Mouse (Mus musculus): ENCODE measurements around the gene Lrrc8b. TPM values are rescaled to one million over a fixed set of nuclear protein-coding genes. Genes with fewer than 3 reads are reported as not detected.
A peak's percentile ranks its signal among the peaks of the same experiment; 100 is the strongest.

Gene Lrrc8b
- total RNA-seq, 4 experiments from 2014 or later = 87.6 to 107 (median 90.0) TPM

- no peak for DNase-seq
Measured at GRCm38 (mm10) chr5:105425587-105425986, 10.0 kb downstream of the Lrrc8b start.

GRCm38 (mm10) chr5:105427326-105427725 is 11.8 kb downstream of the Lrrc8b start:
- DNase-seq = no peak

GRCm38 (mm10) chr5:105428265-105428974 is 12.8 kb downstream of the Lrrc8b start:
- peak; percentile 91 for DNase-seq

- no peak for DNase-seq
Measured at GRCm38 (mm10) chr5:105430148-105430547, 14.6 kb downstream of the Lrrc8b start.

- DNase-seq = no peak
Measured at GRCm38 (mm10) chr5:105439608-105440007, 24.0 kb downstream of the Lrrc8b start.

GRCm38 (mm10) chr5:105440992-105441535 is 25.5 kb downstream of the Lrrc8b start:
- DNase-seq = no peak

GRCm38 (mm10) chr5:105442212-105443000 is 26.8 kb downstream of the Lrrc8b start:
- no peak for DNase-seq

GRCm38 (mm10) chr5:105443057-105443815 is 27.7 kb downstream of the Lrrc8b start:
- DNase-seq = no peak

- DNase-seq = no peak
Measured at GRCm38 (mm10) chr5:105445686-105446085, 30.1 kb downstream of the Lrrc8b start.

- DNase-seq = no peak
Measured at GRCm38 (mm10) chr5:105454105-105454504, 38.5 kb downstream of the Lrrc8b start.

GRCm38 (mm10) chr5:105459077-105459476 is 43.5 kb downstream of the Lrrc8b start:
- no peak for DNase-seq

GRCm38 (mm10) chr5:105460551-105460950 is 45.0 kb downstream of the Lrrc8b start:
- DNase-seq = no peak

GRCm38 (mm10) chr5:105461076-105461475 is 45.5 kb downstream of the Lrrc8b start:
- DNase-seq = no peak

- no peak for DNase-seq
Measured at GRCm38 (mm10) chr5:105464671-105465070, 49.1 kb downstream of the Lrrc8b start.

- no peak for DNase-seq
Measured at GRCm38 (mm10) chr5:105465550-105465949, 50.0 kb downstream of the Lrrc8b start.

- DNase-seq = no peak
Measured at GRCm38 (mm10) chr5:105466471-105466902, 50.9 kb downstream of the Lrrc8b start.

GRCm38 (mm10) chr5:105467271-105467670 is 51.7 kb downstream of the Lrrc8b start:
- no peak for DNase-seq

- DNase-seq = no peak
Measured at GRCm38 (mm10) chr5:105472983-105473705, 57.6 kb downstream of the Lrrc8b start.

GRCm38 (mm10) chr5:105477527-105477926 is 62.0 kb downstream of the Lrrc8b start:
- no peak for DNase-seq

GRCm38 (mm10) chr5:105479673-105480072 is 64.1 kb downstream of the Lrrc8b start:
- no peak for DNase-seq

- DNase-seq = no peak
Measured at GRCm38 (mm10) chr5:105480561-105480960, 65.0 kb downstream of the Lrrc8b start.

GRCm38 (mm10) chr5:105483632-105484031 is 68.1 kb downstream of the Lrrc8b start:
- DNase-seq = no peak

All from adrenal gland, adult 8-10 months (tissue).